In genomic region chr12:82699528-82699905, GRCm38 (mm10) we compare ENCODE assay signal across 24 mouse cellular contexts.
DNase-seq lines count a peak whose midpoint lies in the region; ATAC-seq and TF ChIP-seq lines count a peak whose summit lies in the region.
"Had no signal": no experiment of that assay in that cellular context is flagged by ENCODE, and none has a peak within 500 bp of the region (broad histone marks: within the 10 kb centered on the region; RNA-seq: fewer than 3 reads in every experiment).

No protein-coding gene starts in this region.

- TF ChIP-seq CTCF in forebrain, postnatal 0 days (IDR thresholded peaks at IDR 0.05; ENCODE audit: low read depth) = no peak
- no peak for TF ChIP-seq CTCF in brain, embryonic 14.5 days (IDR thresholded peaks at IDR 0.05; ENCODE audit: borderline replicate concordance, extremely low read depth, insufficient read depth, insufficient read length)

- TF ChIP-seq POLR2A in brain, embryonic 14.5 days (IDR thresholded peaks at IDR 0.05; ENCODE audit: borderline replicate concordance, extremely low read depth, insufficient read depth, insufficient read length, poor library complexity, severe bottlenecking) = no peak

- ATAC-seq in forebrain, embryonic 13.5 days = peak; percentile 45; the same call in 1 of the 2 replicates
- no peak; the same call in 1 of the 2 replicates for ATAC-seq in forebrain, postnatal 0 days
- peak; percentile 17; the same call in 1 of the 2 replicates for ATAC-seq in frontal cortex, adult (ENCODE audit: low TSS enrichment)
- ATAC-seq: CD4-positive, CD25-positive, alpha-beta regulatory T cell, adult 4 months; inflammation-experienced regulatory T-cells, adult 6 months; intestine, embryonic 16.5 days had no signal

- no peak for DNase-seq in forebrain, postnatal 0 days
- DNase-seq in frontal cortex, adult 2 months (ENCODE audit: extremely low spot score in 1 of 2, low spot score in 1 of 2) = no peak
- peak; percentile 30 for DNase-seq in brain, adult 2 months (ENCODE audit: low read depth, low spot score)
- DNase-seq in brain, embryonic 14.5 days (ENCODE audit: low read depth) = peak; percentile 69
- DNase-seq: adrenal gland, adult 2 months; adrenal gland, postnatal 14 days; cerebellum, adult 8-10 months; gastrocnemius, postnatal 10 days; gastrocnemius, postnatal 36 days; heart, postnatal 36 days; kidney, adult 18-20 months; kidney, adult 9 months had no signal

- no peak overlapping the region for H3K9ac ChIP-seq in forebrain, embryonic 13.5 days
- H3K9ac ChIP-seq in forebrain, postnatal 0 days = no peak overlapping the region
- H3K9ac ChIP-seq: embryonic facial prominence, embryonic 12.5 days; embryonic facial prominence, embryonic 15.5 days; forebrain, embryonic 12.5 days; hindbrain, embryonic 13.5 days had no signal

- H3K27me3 ChIP-seq in forebrain, embryonic 13.5 days = no peaks in the 10 kb centered on the region
- H3K27me3 ChIP-seq in forebrain, postnatal 0 days (ENCODE audit: insufficient read depth, low read length) = no peaks in the 10 kb centered on the region
- H3K27me3 ChIP-seq: embryonic facial prominence, embryonic 12.5 days; embryonic facial prominence, embryonic 15.5 days; forebrain, embryonic 12.5 days; hindbrain, embryonic 13.5 days had no signal

- no peaks in the 10 kb centered on the region for H3K4me1 ChIP-seq in forebrain, embryonic 13.5 days
- H3K4me1 ChIP-seq in forebrain, postnatal 0 days (ENCODE audit: insufficient read depth) = no peaks in the 10 kb centered on the region; the same call in 1 of the 2 replicates
- H3K4me1 ChIP-seq: embryonic facial prominence, embryonic 15.5 days; forebrain, embryonic 12.5 days; hindbrain, embryonic 13.5 days had no signal

- no peak overlapping the region for H3K4me2 ChIP-seq in forebrain, embryonic 13.5 days
- no peak overlapping the region for H3K4me2 ChIP-seq in forebrain, postnatal 0 days (ENCODE audit: low read depth)
- H3K4me2 ChIP-seq: embryonic facial prominence, embryonic 12.5 days; embryonic facial prominence, embryonic 15.5 days; forebrain, embryonic 12.5 days; heart, embryonic 11.5 days; hindbrain, embryonic 13.5 days had no signal

- WGBS in forebrain, embryonic 13.5 days = 85% methylated on average over 3 of the region's 3 CpGs
- WGBS in forebrain, postnatal 0 days = 52% methylated on average over 3 of the region's 3 CpGs

- H3K36me3 ChIP-seq in forebrain, embryonic 13.5 days (ENCODE audit: poor library complexity, severe bottlenecking) = no peaks in the 10 kb centered on the region
- H3K36me3 ChIP-seq in forebrain, postnatal 0 days (ENCODE audit: insufficient read depth) = no peaks in the 10 kb centered on the region
- H3K36me3 ChIP-seq: embryonic facial prominence, embryonic 12.5 days; embryonic facial prominence, embryonic 15.5 days; forebrain, embryonic 12.5 days; hindbrain, embryonic 10.5 days; hindbrain, embryonic 13.5 days had no signal

- H3K27ac ChIP-seq in forebrain, embryonic 13.5 days = no peak overlapping the region
- H3K27ac ChIP-seq in forebrain, postnatal 0 days (ENCODE audit: low read depth, low read length) = no peak overlapping the region
- H3K27ac ChIP-seq: embryonic facial prominence, embryonic 12.5 days; embryonic facial prominence, embryonic 15.5 days; forebrain, embryonic 12.5 days; hindbrain, embryonic 10.5 days; hindbrain, embryonic 13.5 days; hindbrain, postnatal 0 days had no signal

- no peak overlapping the region for H3K4me3 ChIP-seq in forebrain, embryonic 13.5 days
- no peak overlapping the region for H3K4me3 ChIP-seq in forebrain, postnatal 0 days (ENCODE audit: low read depth, low read length)
- H3K4me3 ChIP-seq: embryonic facial prominence, embryonic 12.5 days; embryonic facial prominence, embryonic 15.5 days; forebrain, embryonic 12.5 days; hindbrain, embryonic 10.5 days; hindbrain, embryonic 13.5 days had no signal

- H3K9me3 ChIP-seq in forebrain, embryonic 13.5 days (replicated peaks) = no peaks in the 10 kb centered on the region
- no peaks in the 10 kb centered on the region for H3K9me3 ChIP-seq in forebrain, postnatal 0 days (ENCODE audit: low read length)
- H3K9me3 ChIP-seq: embryonic facial prominence, embryonic 12.5 days; embryonic facial prominence, embryonic 15.5 days; forebrain, embryonic 12.5 days; hindbrain, embryonic 10.5 days; hindbrain, embryonic 13.5 days had no signal

Comparison
In these comparisons a context has a peak if more than half of its experiments do, and no peak if none do; other contexts are left out.
1. DNase-seq: peak in brain, adult 2 months (single experiment) and brain, embryonic 14.5 days (single experiment); none in forebrain, postnatal 0 days (single experiment) and frontal cortex, adult 2 months (0 of 2).